Mouse (Mus musculus): Measurements from ENCODE around the gene Figla.

- no peak for TF ChIP-seq CTCF (IDR thresholded peaks at IDR 0.05; ENCODE audit: low read depth)
- no peak for TF ChIP-seq EP300 (IDR thresholded peaks at IDR 0.05; ENCODE audit: low read depth)
Measured at GRCm38 (mm10) chr6:86069856-86070255, 53.9 kb downstream of the Figla start.

Measured in heart, postnatal 0 days (tissue).